Mouse (Mus musculus): Measurements from ENCODE around the gene Ankrd13b.
"Not testable (repeated sequence)": the region's sequence is repeated elsewhere in the genome, so short reads cannot be mapped to it uniquely, and the experiment has no call there.

Ankrd13b gene

DNA sequence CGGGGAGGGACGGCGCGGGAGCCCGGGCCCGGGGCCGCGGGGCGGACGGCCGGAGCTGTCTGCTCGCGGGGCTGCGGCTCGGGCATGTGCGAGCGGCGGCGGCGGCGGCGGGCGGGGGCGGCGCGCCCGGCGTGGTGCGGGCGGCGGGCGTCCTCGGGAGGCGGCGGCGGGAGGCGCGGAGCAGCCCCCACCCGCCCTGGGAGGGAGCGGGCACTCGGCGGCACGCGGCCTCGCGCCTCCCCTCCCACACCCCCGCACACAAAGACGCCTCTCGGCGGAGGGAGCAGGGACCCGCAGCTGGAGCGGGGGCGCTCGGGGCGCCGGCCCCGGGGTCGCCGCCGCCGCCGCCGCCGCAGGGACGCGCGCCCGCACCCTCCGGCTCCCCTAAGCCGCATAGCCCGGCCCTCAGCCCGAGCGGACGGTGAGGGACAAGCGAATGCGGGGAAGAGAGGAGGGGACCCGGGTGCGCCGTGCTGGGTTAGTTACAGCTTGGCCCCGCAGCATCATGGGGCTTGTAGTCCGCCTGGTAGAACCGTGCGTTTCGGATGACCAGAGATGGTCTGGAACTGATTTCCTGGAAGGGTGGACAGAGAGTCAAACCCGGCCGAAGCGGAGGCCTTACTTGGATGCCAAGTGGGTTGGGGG, at the start of gene Ankrd13b:
Gene Ankrd13b (minus strand): TSS at position 88 of the 645 bp plus-strand sequence.
- peak; percentile 82 for DNase-seq

DNA sequence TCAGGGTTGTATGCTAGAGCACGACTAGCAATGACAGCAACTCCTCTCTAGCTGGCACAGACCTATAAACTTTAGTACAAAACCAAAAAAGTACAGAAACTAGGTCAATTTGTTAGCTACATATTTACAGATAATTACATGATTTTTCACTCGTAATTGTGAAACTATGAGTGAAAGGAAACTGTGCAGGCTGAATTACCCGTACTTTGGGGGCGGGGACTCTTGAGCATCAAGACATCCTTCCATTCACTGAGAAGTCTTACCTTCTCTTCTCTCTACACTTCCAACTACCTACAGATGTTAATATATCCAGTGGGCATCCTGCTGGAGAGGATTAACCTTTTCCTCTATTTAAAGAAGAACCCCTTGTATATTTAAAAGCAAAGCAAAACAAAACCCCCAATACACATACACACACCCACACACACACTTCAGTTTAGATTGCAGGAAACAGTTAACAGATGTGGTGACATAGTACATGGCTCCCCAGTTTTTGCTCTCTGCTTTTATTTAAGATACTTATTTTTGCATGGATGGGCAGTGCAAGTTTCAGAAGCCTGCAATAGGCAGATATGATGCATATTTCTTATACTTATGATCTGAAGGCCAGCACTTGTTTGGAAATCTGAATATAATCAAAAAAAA, 42.8 kb upstream of the Ankrd13b start:
- DNase-seq, result no peak

DNA sequence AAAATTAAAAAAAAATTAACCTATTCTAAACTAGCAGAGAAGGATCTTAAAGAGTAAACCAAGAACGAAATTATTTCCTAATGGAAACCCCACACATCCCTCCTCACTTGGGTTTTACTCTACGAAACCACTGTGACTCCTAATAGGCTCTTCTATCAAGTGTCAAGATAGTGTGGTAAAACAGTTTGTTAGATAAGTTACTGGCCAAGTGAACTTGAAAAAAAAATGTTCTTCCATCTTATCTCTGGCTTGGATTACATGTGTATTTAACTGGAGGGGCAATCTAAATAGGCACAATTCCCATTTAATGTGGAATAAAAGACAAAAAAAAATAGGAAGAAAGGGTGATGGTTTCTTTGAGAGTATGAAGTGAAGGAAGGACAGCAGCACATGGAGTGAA, 41.4 kb upstream of the Ankrd13b start:
- DNase-seq, result no peak

DNA sequence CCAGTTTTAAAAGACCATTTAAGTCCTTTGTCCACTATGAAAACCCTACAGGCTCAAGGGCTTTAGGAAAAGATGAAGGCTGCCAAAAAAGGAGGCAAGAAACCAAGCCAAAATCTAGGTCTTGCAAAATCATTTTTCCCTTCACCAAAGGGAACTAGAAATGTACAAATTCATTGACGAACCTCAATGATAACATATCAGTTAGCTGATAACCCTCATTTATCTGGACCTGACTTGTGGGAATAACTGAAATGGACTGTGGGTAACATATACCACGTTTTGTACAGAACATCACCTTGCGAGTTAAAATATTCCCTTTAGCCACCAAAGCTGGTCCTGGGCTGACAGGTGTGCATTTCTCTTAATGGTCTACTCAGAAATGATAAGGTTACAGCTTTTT, 40.2 kb upstream of the Ankrd13b start:
- no peak for DNase-seq

DNA sequence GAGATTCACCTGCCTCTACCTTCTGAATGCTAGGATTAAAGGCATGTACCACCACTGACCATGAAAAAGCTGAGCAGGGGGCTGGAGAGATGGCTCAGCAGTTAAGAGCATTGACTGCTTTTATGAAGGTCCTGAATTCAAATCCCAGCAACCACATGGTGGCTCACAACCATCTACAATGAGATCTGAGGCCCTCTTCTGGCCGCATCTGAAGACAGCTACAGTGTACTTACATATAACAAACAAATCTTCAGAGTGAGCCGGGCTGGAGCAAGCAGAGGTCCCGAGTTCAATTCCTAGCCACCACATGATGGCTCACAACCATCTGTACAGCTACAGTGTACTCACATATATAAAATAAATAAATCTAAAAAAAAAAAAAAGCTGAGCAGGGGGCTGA, 38.9 kb upstream of the Ankrd13b start:
- not testable (repeated sequence) for DNase-seq

DNA sequence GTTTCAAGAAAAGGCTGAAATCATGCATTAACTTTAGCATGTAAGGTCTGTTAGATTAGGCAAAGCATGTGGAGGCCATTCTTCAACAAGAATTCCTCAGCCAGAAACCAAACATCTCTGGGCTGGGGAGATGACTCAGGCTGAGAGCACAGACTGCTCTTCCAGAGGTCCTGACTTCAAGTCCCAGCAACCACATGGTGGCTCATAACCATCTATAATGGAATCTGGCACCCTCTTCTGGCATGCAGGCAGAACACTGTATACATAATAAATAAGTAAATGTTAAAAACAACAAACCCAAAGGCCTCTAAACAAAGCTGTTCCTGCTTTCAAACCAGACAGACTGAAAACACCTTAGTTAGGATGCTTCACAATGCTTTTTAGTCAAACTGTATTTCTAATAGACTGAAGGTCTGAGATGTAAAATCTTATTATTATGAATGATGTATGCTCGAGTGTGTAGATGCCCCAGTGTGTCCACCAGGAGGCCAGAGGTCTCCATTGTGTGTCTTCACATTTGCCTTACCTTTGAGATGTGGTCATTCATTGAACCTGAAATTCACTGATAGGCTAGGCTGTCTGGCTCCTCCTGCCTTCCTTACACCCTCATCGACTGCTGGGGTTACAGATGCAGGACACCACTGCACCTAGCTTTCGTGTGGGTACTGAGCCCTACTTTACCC, 36.5 kb upstream of the Ankrd13b start:
- no peak for DNase-seq

DNA sequence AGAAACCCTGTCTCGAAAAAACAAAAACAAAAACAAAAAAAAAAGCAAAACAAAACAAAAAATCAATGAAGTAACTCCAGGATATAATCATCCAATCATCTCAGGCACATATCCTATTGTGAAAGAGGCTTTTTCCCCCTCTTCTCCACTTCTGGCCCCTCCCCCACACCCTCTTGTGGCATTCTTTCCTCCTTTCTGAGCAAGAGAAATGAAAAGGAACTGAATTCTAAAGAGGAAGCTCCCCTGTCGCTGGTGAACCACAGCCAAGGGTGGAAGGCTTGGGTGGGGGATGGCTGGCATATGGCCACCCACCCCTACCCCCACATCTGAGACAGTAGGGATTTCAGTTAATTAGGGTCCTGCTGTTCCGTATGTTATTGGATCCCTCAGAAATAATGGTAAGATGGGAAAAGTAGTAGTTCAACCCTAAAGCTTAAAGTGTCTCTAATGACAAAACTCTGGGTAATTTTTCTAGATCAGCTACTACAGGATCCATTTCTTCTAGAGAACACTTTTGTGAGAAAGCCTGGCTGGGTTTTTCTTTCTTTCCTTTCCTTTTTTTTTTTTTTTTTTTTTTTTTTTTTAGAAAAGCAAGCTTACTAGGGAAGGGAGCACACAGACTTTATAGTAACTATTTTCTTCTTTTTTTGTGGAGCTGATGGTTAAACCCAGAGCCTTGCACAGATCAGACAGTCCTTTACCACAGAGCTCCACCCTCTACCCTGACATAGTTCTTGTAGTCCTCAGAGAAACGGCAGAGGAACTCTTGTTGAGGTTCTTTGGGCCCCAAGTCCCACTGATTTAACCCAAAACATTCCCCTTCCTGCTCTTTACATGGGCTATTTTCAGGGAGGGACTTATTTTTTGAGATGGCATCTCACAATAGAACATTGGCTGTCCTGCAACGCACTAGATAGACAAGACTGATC, 31.4 kb upstream of the Ankrd13b start:
- DNase-seq, result no peak

DNA sequence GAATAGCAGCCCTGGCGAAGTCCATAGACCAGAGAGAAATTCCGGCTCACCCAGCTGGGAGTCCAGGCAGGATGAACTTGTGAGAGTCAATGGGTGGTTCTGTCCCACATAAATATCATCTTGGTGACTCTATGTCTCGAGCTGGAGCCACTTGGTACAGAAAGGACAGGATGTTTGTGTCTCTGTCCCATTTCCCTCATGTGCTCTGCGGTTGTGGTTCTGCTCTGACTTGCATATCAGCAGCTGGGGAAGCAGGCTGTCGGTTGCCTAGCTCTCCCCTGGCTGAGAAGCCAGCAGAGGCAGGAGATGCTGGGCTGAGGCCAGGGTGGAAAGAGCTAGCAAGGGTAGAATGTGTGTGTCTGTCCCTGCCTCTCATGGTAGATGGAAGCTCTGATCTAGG, 29.6 kb upstream of the Ankrd13b start, which contains the start of gene Gm10392:
Gene Gm10392 (minus strand): TSS at position 156 of the 400 bp plus-strand sequence.
- no peak for DNase-seq

DNA sequence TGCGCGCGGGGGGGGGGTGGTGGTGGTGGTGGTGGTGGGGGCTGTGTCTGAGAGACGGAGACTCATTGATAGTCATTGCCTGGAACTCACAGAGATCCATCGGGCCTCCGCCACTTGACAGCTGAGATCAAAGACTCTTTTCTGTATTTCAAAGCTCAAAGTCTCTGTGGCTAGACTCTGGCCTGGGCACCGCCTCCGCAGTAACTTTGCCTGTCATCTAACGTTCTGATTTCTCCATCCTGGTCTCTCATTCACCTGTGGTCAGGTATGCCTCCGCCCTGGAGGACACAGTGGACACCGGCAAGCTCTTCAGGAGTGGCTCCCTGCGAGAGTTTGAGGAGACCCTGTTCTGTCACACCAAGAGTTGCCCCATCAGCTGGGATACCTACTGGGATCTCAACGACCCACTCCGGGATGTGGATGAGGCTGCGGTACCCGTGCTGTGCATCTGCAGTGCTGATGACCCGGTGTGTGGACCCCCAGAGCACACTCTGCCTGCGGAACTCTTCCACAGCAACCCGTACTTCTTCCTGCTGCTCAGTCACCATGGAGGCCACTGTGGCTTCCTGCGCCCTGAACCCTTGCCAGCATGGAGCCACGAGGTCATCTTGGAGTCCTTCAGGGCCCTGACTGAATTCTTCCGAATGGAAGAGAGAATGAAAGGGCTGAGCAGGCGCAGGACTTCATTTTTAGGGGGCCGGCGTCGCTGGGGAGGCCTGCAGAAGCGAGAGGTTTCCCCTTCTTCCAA, 28.7 kb upstream of the Ankrd13b start:
- no peak for DNase-seq

DNA sequence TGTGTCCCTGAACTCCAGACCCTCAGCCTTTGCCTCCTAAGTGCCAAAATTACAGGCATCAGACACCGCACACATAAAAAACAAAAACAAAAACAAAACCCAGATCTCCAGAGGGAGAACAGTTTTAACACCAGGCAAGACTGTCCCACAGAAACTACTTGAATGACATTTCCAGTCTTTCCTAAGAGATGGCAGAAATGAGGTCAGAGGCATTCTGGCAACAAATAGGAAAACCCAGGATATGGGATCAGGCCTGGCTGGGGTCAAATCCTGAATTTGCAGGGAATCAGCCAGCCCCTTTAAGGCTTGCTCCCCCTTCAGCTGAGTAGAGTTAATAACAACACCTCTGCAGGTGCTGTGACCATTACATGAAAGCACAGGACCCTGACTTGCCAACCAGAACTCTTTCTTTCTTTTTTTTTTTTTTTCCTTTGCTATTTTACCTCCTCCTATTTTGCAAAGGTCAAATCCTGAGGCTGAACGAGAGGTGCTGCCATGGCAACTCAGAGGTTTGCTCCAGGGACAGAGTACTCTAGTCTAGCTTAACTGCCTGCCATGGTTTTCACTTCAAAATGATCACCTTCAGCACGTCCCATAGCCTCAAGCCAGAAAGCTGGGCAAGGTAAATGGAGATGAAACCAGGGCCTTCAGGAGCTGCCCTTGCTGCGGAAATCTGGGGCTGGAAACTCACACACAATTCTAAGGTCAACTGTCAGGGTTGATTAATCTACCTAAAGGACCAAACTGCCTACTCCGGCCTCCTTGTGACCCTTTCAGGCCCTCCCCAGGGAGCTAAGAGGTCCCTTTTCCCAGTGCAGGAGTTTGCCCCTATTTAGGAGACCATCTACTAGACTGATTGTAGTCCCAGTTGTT, 27.3 kb upstream of the Ankrd13b start:
- DNase-seq, result no peak

DNA sequence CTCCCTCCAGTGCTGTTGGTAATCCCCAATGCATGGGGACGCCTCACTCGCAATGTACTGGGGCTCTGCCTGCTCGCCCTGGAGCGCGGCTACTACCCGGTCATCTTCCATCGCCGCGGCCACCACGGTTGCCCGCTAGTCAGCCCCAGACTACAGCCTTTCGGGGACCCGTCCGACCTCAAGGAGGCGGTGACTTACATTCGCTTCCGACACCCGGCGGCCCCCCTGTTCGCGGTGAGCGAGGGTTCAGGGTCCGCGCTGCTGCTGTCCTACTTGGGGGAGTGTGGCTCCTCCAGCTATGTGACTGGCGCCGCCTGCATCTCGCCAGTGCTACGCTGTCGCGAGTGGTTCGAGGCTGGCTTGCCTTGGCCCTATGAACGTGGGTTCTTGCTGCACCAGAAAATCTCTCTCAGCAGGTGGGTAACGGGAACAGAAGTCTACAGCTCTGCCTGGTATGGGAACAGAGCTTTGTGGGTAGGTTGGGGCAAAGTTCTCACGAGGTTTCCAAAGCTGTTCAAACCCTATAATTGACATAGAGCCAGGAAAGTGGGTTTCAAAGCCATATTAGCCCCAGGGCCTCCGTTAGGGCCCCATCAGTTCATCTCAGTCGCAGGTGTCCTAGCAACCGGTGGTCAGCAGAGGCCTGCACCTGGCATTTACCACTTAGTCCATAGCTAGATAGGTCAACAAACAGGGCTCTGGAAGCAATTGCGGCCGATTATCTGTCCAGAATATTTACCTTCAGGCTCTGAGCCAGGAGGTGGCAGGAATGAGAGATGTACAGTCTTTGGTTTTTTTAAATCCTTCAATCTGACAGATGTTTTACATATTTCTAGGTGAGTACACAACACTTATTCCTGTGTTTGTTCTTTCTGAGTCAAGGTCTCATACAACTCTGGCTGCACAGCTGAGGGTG, 26.4 kb upstream of the Ankrd13b start, which contains the start of gene Trp53i13:
Gene Trp53i13 (minus strand): TSS at position 344 of the 916 bp plus-strand sequence.
- no peak for DNase-seq

DNA sequence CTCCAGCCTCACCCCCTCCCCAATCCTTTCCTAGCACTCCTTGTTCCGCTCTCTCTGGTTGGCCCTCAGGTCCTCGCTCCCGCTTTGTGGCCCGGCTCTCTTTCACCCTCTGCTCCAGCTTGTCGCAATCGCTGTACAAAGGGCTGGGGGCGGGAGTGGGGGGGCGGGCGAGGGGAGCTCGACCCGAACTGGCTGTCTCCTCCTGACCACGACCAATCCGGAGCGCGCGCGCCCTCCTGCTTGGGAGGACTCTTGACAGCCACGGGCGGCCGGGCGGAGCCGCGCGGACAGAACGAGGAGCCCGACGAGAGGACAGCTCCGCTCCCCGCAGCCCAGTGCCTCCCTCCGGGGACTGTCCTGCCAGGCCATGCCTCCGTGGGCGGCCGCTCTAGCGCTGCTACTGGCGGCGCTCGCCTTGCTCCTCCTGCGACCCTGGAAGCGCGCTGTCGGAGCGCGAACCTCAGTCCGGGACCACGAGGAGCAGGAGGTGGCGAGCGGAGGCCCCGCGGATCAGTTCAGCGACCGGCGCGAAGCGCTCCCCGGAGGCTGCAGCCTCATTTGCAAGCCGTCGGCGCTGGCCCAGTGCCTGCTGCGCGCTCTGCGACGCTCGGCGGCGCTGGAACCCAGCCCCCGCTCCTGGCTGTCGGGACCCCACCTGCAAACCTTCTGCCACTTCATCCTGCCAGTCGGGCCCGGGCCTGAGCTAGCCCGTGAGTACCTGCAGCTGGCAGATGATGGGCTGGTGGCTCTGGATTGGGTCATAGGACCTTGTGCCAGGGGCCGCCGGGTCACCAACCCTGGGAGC, 25.6 kb upstream of the Ankrd13b start, which contains the start of gene Abhd15:
Gene Abhd15 (plus strand): TSS at position 290 of the 805 bp plus-strand sequence.
- peak; percentile 63 for DNase-seq

DNA sequence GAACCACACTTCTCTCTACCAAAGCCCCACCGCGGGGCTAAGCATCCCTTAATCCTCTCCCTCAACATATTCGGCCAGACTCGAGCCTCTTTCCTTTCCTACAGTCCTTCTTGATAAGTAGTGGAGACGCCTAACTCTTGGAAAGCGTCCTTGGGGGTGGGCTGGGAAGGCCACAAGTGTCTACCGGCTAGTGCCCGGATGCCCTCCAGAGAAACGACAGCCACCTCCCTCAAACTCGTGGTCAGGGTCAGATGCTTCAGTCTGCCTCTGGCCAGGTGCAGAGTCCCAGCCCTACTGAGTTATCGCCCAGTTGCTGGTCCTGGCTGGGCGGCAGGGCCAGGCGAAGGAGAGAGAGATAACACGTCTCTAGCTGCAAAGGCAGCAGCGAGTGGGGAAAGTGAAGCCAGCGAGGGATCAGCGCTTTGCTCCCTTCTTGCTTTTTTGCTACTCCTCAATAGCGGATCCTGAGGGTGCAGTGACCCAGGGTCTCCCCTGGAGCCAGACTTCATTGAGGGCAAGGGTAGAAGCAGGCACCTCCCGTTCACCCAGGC, 24.9 kb upstream of the Ankrd13b start:
- DNase-seq, result no peak

DNA sequence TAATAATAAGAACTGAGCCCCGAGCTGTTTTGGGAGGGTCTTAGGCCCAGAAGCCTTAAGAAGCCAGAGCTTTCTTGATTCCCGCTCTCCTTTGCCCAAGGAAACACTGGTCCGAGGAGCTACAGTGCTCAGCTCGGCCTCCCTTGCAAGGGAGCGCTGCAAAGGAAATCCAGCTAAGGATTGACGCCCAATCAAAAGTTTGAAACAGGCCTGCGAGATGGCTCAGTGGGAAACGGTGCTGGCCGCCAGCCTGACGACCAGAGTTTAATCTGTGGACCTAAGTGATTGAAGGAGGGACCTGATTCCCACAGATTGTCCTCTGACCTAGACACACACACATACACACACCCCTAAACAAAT, 24.3 kb upstream of the Ankrd13b start:
- DNase-seq, result no peak

DNA sequence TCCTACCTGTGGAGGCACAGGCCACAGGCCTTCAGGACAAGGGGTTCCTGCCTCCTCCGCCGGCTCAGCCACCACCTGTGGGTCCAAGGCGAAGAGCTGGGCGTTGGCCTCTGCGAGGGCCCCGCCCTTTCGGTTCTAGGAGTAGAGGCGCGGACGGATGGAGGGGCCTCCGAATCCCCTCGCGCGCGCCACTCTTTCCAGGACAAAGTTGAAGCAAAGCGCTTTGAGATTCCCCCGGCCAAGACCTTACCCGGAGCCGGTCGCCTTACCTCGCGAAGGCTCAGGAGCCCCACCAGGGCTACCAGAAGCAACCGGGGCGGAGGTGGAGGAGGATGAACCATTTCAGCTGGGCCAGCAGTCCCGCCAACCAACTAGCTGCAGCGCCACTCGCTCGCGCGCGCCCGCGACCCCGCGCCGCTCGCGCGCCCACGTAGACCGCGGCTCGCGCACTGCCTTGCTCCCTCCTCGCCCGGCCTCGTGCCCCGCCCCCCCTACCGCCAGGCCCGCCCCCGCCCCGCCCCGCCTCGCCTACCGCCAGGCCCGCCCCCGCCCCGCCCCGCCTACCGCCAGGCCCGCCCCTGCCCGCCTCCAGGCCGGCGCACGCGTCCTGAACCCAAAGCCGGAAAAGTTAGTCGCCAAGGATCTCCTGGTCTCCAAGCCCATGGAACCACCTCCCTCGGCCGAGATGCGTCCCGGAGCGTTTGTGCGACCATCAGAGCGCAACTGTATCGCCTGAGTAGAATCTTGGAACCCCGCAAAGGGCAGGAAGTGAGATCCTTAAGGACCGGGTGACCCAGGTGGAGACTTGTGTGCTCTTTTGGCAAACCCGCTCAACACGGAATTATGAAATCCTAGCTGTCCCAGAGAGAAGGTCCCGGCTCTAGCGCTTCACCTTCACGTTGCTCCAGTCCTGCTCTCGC, 23.7 kb upstream of the Ankrd13b start:
- DNase-seq, result peak; percentile 73

DNA sequence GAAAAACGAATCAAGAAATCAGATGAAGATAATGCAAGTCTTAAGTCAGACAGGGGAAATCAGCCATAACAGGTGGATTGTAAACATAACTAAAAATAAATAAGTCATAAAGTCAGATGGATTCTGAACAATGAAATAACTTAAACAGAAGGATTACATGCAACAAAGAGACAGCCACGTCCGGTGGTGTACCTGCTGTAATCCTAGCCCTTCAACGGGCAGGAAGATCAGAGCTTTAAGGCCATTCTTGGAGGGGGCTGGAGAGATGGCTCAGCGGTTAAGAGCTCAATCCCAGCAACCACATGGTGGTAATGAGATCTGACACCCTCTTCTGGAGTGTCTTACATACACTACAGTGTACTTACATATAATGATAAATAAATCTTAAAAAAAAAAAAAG, 21.9 kb upstream of the Ankrd13b start:
- no peak for DNase-seq

Measured in right cerebral cortex, postnatal 25 days (tissue).